Mouse (Mus musculus): Measurements from ENCODE around the gene Col15a1.

Col15a1 gene

GRCm38 (mm10) chr4:47302610-47303009 lies 94.6 kb downstream of the Col15a1 start:
- no peak for DNase-seq (ENCODE audit: low spot score in 2 of 2)

- DNase-seq (ENCODE audit: low spot score in 2 of 2), result peak in 1 of 2 experiments; percentile 58
These were observed 95.5 kb downstream of the Col15a1 start for GRCm38 (mm10) chr4:47303340-47303998.

GRCm38 (mm10) chr4:47309886-47310625 lies 102.1 kb downstream of the Col15a1 start:
- no peak for DNase-seq (ENCODE audit: low spot score in 2 of 2)

GRCm38 (mm10) chr4:47310812-47311211 lies 102.9 kb downstream of the Col15a1 start:
- peak; percentile 37 to 62 for DNase-seq (ENCODE audit: low spot score in 2 of 2)

- DNase-seq (ENCODE audit: low spot score in 2 of 2), result no peak
These were observed 103.5 kb downstream of the Col15a1 start for GRCm38 (mm10) chr4:47311467-47311866.

GRCm38 (mm10) chr4:47311929-47312328 lies 104.0 kb downstream of the Col15a1 start:
- no peak for DNase-seq (ENCODE audit: low spot score in 2 of 2)

- no peak for DNase-seq (ENCODE audit: low spot score in 2 of 2)
These were observed 104.7 kb downstream of the Col15a1 start for GRCm38 (mm10) chr4:47312676-47313075.

- DNase-seq (ENCODE audit: low spot score in 2 of 2), result no peak
These were observed 105.9 kb downstream of the Col15a1 start for GRCm38 (mm10) chr4:47313710-47314410.

- DNase-seq (ENCODE audit: low spot score in 2 of 2), result peak; percentile 41 to 52
These were observed 107.5 kb downstream of the Col15a1 start for GRCm38 (mm10) chr4:47315458-47315857.

GRCm38 (mm10) chr4:47316432-47316831 lies 108.5 kb downstream of the Col15a1 start:
- DNase-seq (ENCODE audit: low spot score in 2 of 2), result peak in 1 of 2 experiments; percentile 44

GRCm38 (mm10) chr4:47319561-47320321 lies 111.8 kb downstream of the Col15a1 start:
- no peak for DNase-seq (ENCODE audit: low spot score in 2 of 2)

- DNase-seq (ENCODE audit: low spot score in 2 of 2), result no peak
These were observed 114.4 kb downstream of the Col15a1 start for GRCm38 (mm10) chr4:47322315-47322714.

GRCm38 (mm10) chr4:47324206-47324605 lies 116.2 kb downstream of the Col15a1 start:
- DNase-seq (ENCODE audit: low spot score in 2 of 2), result no peak

- DNase-seq (ENCODE audit: low spot score in 2 of 2), result no peak
These were observed 119.8 kb downstream of the Col15a1 start for GRCm38 (mm10) chr4:47327782-47328181.

GRCm38 (mm10) chr4:47329285-47329684 lies 121.3 kb downstream of the Col15a1 start:
- DNase-seq (ENCODE audit: low spot score in 2 of 2), result no peak

- DNase-seq (ENCODE audit: low spot score in 2 of 2), result no peak
These were observed 122.6 kb downstream of the Col15a1 start for GRCm38 (mm10) chr4:47330378-47331052.

GRCm38 (mm10) chr4:47332812-47333343 lies 124.9 kb downstream of the Col15a1 start:
- no peak for DNase-seq (ENCODE audit: low spot score in 2 of 2)

- DNase-seq (ENCODE audit: low spot score in 2 of 2), result no peak
These were observed 125.6 kb downstream of the Col15a1 start for GRCm38 (mm10) chr4:47333541-47333940.

GRCm38 (mm10) chr4:47336941-47337600 lies 129.1 kb downstream of the Col15a1 start:
- no peak for DNase-seq (ENCODE audit: low spot score in 2 of 2)

- no peak for DNase-seq (ENCODE audit: low spot score in 2 of 2)
These were observed 134.7 kb downstream of the Col15a1 start for GRCm38 (mm10) chr4:47342632-47343031.
